Mouse (Mus musculus) layer of hippocampus, postnatal 14 days (tissue): Measurements from ENCODE around the gene Ccdc88c. TPM values are rescaled to one million over a fixed set of nuclear protein-coding genes. Genes with fewer than 3 reads are reported as not detected.

Experiments
- DNase-seq, 2 experiments: peaks; one replicate each; pipeline ENCODE4 v3.0.0; 2021 to 2022; ENCODE audit warnings: low spot score in 2 of 2, mixed read lengths in 1 of 2
- total RNA-seq, 2 experiments: library from RNA; stranded (reverse); gene quantifications; 2 replicates each; pipeline ENCODE4 v1.2.3; 2021

The Ccdc88c gene
- total RNA-seq, 2 experiments from 2014 or later: 33.5 to 38.3 TPM

- DNase-seq: no peak
Observed at GRCm38 (mm10) chr12:100896661-100897060, 132.2 kb downstream of the Ccdc88c start.

GRCm38 (mm10) chr12:100895504-100895903 is 133.4 kb downstream of the Ccdc88c start:
- DNase-seq: no peak

GRCm38 (mm10) chr12:100890548-100890947 is 138.3 kb downstream of the Ccdc88c start:
- no peak for DNase-seq

GRCm38 (mm10) chr12:100887801-100888258 is 141.0 kb downstream of the Ccdc88c start:
- peak in 1 of 2 experiments; percentile 70 for DNase-seq

- DNase-seq: no peak
Observed at GRCm38 (mm10) chr12:100886877-100887276, 142.0 kb downstream of the Ccdc88c start.

- DNase-seq: no peak
Observed at GRCm38 (mm10) chr12:100885585-100885984, 143.3 kb downstream of the Ccdc88c start.

GRCm38 (mm10) chr12:100883168-100883567 is 145.7 kb downstream of the Ccdc88c start:
- no peak for DNase-seq

GRCm38 (mm10) chr12:100878556-100878955 is 150.3 kb downstream of the Ccdc88c start:
- DNase-seq: no peak

- DNase-seq: no peak
Observed at GRCm38 (mm10) chr12:100877936-100878335, 150.9 kb downstream of the Ccdc88c start.

GRCm38 (mm10) chr12:100875960-100876359 is 152.9 kb downstream of the Ccdc88c start:
- no peak for DNase-seq

- DNase-seq: no peak
Observed at GRCm38 (mm10) chr12:100875553-100875952, 153.3 kb downstream of the Ccdc88c start.

GRCm38 (mm10) chr12:100873612-100874011 is 155.2 kb downstream of the Ccdc88c start:
- DNase-seq: no peak

- DNase-seq: no peak
Observed at GRCm38 (mm10) chr12:100871841-100872240, 157.0 kb downstream of the Ccdc88c start.

- no peak for DNase-seq
Observed at GRCm38 (mm10) chr12:100871234-100871633, 157.6 kb downstream of the Ccdc88c start.

- no peak for DNase-seq
Observed at GRCm38 (mm10) chr12:100868049-100868622, 160.7 kb downstream of the Ccdc88c start.

- DNase-seq: no peak
Observed at GRCm38 (mm10) chr12:100867097-100867496, 161.8 kb downstream of the Ccdc88c start.

GRCm38 (mm10) chr12:100865509-100866078 is 163.3 kb downstream of the Ccdc88c start:
- DNase-seq: no peak

GRCm38 (mm10) chr12:100865072-100865471 is 163.8 kb downstream of the Ccdc88c start:
- DNase-seq: no peak

GRCm38 (mm10) chr12:100862856-100863446 is 165.9 kb downstream of the Ccdc88c start:
- DNase-seq: no peak

- DNase-seq: no peak
Observed at GRCm38 (mm10) chr12:100862272-100862671, 166.6 kb downstream of the Ccdc88c start.
